Mouse (Mus musculus): Measurements from ENCODE around the gene Ubr3. TPM values are rescaled to one million over a fixed set of nuclear protein-coding genes. Genes with fewer than 3 reads are reported as not detected.
A peak's percentile ranks its signal among the peaks of the same experiment; 100 is the strongest.

Ubr3 gene
- polyA plus RNA-seq, 1 experiment from 2014 or later = 11.7 TPM

GRCm38 (mm10) chr2:70060359-70061345 is 163.6 kb downstream of the Ubr3 start:
- no peaks in the 10 kb centered on the region for H3K9me3 ChIP-seq (replicated peaks)
- no peak overlapping the region for H3K4me3 ChIP-seq
- H3K27ac ChIP-seq (replicated peaks) = no peak overlapping the region
- peaks cover 12% of the 10 kb centered on the region for H3K4me1 ChIP-seq
- H3K36me3 ChIP-seq = no peaks in the 10 kb centered on the region
- 58% methylated on average over 11 of the region's 11 CpGs for WGBS
- H3K27me3 ChIP-seq (ENCODE audit: low read depth, poor library complexity, severe bottlenecking) = no peaks in the 10 kb centered on the region
- DNase-seq (ENCODE audit: low spot score) = peak; percentile 21

GRCm38 (mm10) chr2:70065116-70065515 is 168.1 kb downstream of the Ubr3 start:
- WGBS = 87% methylated on average over 6 of the region's 6 CpGs
- H3K4me1 ChIP-seq = peaks cover 20% of the 10 kb centered on the region
- DNase-seq (ENCODE audit: low spot score) = no peak
- H3K9me3 ChIP-seq (replicated peaks) = no peaks in the 10 kb centered on the region
- H3K27me3 ChIP-seq (ENCODE audit: low read depth, poor library complexity, severe bottlenecking) = no peaks in the 10 kb centered on the region
- no peaks in the 10 kb centered on the region for H3K36me3 ChIP-seq
- H3K4me3 ChIP-seq = no peak overlapping the region
- no peak overlapping the region for H3K27ac ChIP-seq (replicated peaks)

- H3K9me3 ChIP-seq (replicated peaks) = no peaks in the 10 kb centered on the region
- H3K4me3 ChIP-seq = no peak overlapping the region
- DNase-seq (ENCODE audit: low spot score) = no peak
- H3K36me3 ChIP-seq = no peaks in the 10 kb centered on the region
- 0 out of 2 replicates have a peak overlapping the region, but pooled peaks have one; percentile 17 for H3K27ac ChIP-seq (replicated peaks)
- WGBS = 74% methylated on average over 7 of the region's 7 CpGs
- no peaks in the 10 kb centered on the region for H3K27me3 ChIP-seq (ENCODE audit: low read depth, poor library complexity, severe bottlenecking)
- H3K4me1 ChIP-seq = peaks cover 13% of the 10 kb centered on the region
Measured at GRCm38 (mm10) chr2:70065729-70066300, 168.8 kb downstream of the Ubr3 start.

DNA sequence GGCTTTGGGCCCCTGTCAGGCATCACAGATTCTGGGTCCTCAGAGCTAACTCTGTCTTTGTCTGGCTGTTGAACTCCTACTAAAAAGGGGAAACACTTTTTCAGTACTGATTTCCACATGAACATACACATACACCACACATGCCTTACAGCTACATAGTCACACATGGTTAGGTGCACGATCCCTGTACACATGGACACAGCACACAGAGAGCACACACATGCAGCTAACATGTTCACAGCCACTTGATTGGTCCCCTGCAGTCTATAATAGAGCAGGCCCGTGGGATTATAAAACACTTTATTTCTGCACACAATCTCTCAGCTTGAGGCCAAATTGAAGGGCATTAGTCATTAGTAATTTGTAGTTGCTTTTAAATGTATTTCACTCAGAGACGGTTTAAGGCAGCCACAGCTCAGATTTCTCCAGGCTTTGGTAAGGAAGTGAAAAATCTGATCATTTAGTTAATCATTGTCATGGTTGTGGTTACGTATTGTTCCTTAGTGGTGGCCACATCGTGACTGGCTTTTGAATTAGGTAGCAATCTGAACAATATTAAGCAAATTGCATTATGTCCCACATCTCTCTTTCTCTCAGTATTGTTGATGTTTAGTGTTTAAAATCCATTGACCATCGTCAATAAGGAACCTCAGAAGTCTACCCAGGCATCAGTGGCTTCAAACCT is 169.4 kb downstream of the Ubr3 start:
- H3K4me3 ChIP-seq = no peak overlapping the region
- H3K36me3 ChIP-seq = no peaks in the 10 kb centered on the region
- H3K9me3 ChIP-seq (replicated peaks) = no peaks in the 10 kb centered on the region
- 0 out of 2 replicates have a peak overlapping the region, but pooled peaks have one; percentile 17 for H3K27ac ChIP-seq (replicated peaks)
- peaks cover 10% of the 10 kb centered on the region; the same call in 1 of the 2 replicates for H3K4me1 ChIP-seq
- H3K27me3 ChIP-seq (ENCODE audit: low read depth, poor library complexity, severe bottlenecking) = no peaks in the 10 kb centered on the region
- 85% methylated on average over 6 of the region's 6 CpGs for WGBS
- DNase-seq (ENCODE audit: low spot score) = no peak

- no peak overlapping the region for H3K4me3 ChIP-seq
- 86% methylated on average over 5 of the region's 5 CpGs for WGBS
- peaks cover 10% of the 10 kb centered on the region; the same call in 1 of the 2 replicates for H3K4me1 ChIP-seq
- no peaks in the 10 kb centered on the region for H3K9me3 ChIP-seq (replicated peaks)
- no peaks in the 10 kb centered on the region for H3K36me3 ChIP-seq
- H3K27ac ChIP-seq (replicated peaks) = no peak overlapping the region
- no peaks in the 10 kb centered on the region for H3K27me3 ChIP-seq (ENCODE audit: low read depth, poor library complexity, severe bottlenecking)
- no peak for DNase-seq (ENCODE audit: low spot score)
Measured at GRCm38 (mm10) chr2:70069861-70070260, 172.8 kb downstream of the Ubr3 start.

Other genes starting within 250 kb of the Ubr3 start
- 0.09 and 0.15 TPM in 2 replicates for gene Klhl41, start 227.1 kb upstream of the Ubr3 start, polyA plus RNA-seq (2016; fragmentation: Nextera tagmentation; extraction: Ambion mirVana)
- 15.8 and 17.7 TPM in 2 replicates for gene Fastkd1, start 183.7 kb upstream of the Ubr3 start, polyA plus RNA-seq (2016; fragmentation: Nextera tagmentation; extraction: Ambion mirVana)
- 127 and 134 TPM in 2 replicates for gene Ppig, start 174.7 kb upstream of the Ubr3 start, polyA plus RNA-seq (2016; fragmentation: Nextera tagmentation; extraction: Ambion mirVana)
- 3.5 and 4.2 TPM in 2 replicates for gene Ccdc173, start 107.7 kb upstream of the Ubr3 start, polyA plus RNA-seq (2016; fragmentation: Nextera tagmentation; extraction: Ambion mirVana)
- gene Phospho2, start 107.6 kb upstream of the Ubr3 start, polyA plus RNA-seq (2016; fragmentation: Nextera tagmentation; extraction: Ambion mirVana) = 30.4 and 32.8 TPM in 2 replicates
- 26.7 and 32.2 TPM in 2 replicates for gene Klhl23, start 75.3 kb upstream of the Ubr3 start, polyA plus RNA-seq (2016; fragmentation: Nextera tagmentation; extraction: Ambion mirVana)
- 354 and 383 TPM in 2 replicates for gene Ssb, start 35.7 kb upstream of the Ubr3 start, polyA plus RNA-seq (2016; fragmentation: Nextera tagmentation; extraction: Ambion mirVana)
- gene Mettl5, start 11.6 kb upstream of the Ubr3 start, polyA plus RNA-seq (2016; fragmentation: Nextera tagmentation; extraction: Ambion mirVana) = 43.4 and 44.7 TPM in 2 replicates
- not detected in 2 replicates for gene Myo3b, start 141.9 kb downstream of the Ubr3 start, polyA plus RNA-seq (2016; fragmentation: Nextera tagmentation; extraction: Ambion mirVana)